Mouse (Mus musculus): ENCODE results near the gene Hist2h3b.

The Hist2h3b gene

GRCm38 (mm10) chr3:96257190-96257589 lies 11.3 kb upstream of the Hist2h3b start:
- TF ChIP-seq NANOG (IDR thresholded peaks at IDR 0.05; ENCODE audit: borderline replicate concordance, low read length) (no peak), POU5F1 (IDR thresholded peaks at IDR 0.05; ENCODE audit: borderline replicate concordance, low read length) (no peak), CTCF (conservative IDR thresholded peaks at IDR 0.05; ENCODE audit: low read length) (no peak)
- H3K36me3 ChIP-seq (ENCODE audit: insufficient read depth, low read length), result no peaks in the 10 kb centered on the region
- peaks cover 48% of the 10 kb centered on the region for H3K4me1 ChIP-seq (replicated peaks; ENCODE audit: low read depth, low read length)
- H3K4me3 ChIP-seq (replicated peaks; ENCODE audit: low read length), result no peak overlapping the region
- no peaks in the 10 kb centered on the region for H3K9me3 ChIP-seq (ENCODE audit: low read length)
- H3K27me3 ChIP-seq (ENCODE audit: insufficient read depth, low read length), result no peaks in the 10 kb centered on the region

- H3K27me3 ChIP-seq (ENCODE audit: insufficient read depth, low read length), result no peaks in the 10 kb centered on the region
- H3K4me3 ChIP-seq (replicated peaks; ENCODE audit: low read length), result no peak overlapping the region
- peaks cover 58% of the 10 kb centered on the region for H3K4me1 ChIP-seq (replicated peaks; ENCODE audit: low read depth, low read length)
- no peaks in the 10 kb centered on the region for H3K36me3 ChIP-seq (ENCODE audit: insufficient read depth, low read length)
- H3K9me3 ChIP-seq (ENCODE audit: low read length), result no peaks in the 10 kb centered on the region
- no peak for TF ChIP-seq POU5F1 (IDR thresholded peaks at IDR 0.05; ENCODE audit: borderline replicate concordance, low read length)
Measured at GRCm38 (mm10) chr3:96260220-96260619, 8.2 kb upstream of the Hist2h3b start.

GRCm38 (mm10) chr3:96261623-96262022 lies 6.8 kb upstream of the Hist2h3b start:
- TF ChIP-seq CTCF (conservative IDR thresholded peaks at IDR 0.05; ENCODE audit: low read length) (no peak), NANOG (IDR thresholded peaks at IDR 0.05; ENCODE audit: borderline replicate concordance, low read length) (no peak)
- no peaks in the 10 kb centered on the region for H3K36me3 ChIP-seq (ENCODE audit: insufficient read depth, low read length)
- no peaks in the 10 kb centered on the region for H3K9me3 ChIP-seq (ENCODE audit: low read length)
- H3K4me3 ChIP-seq (replicated peaks; ENCODE audit: low read length), result peak overlapping the region; percentile 79
- H3K4me1 ChIP-seq (replicated peaks; ENCODE audit: low read depth, low read length), result peaks cover 46% of the 10 kb centered on the region
- no peaks in the 10 kb centered on the region for H3K27me3 ChIP-seq (ENCODE audit: insufficient read depth, low read length)

GRCm38 (mm10) chr3:96262216-96262875 lies 6.1 kb upstream of the Hist2h3b start:
- peak overlapping the region; percentile 79 for H3K4me3 ChIP-seq (replicated peaks; ENCODE audit: low read length)
- peaks cover 53% of the 10 kb centered on the region for H3K4me1 ChIP-seq (replicated peaks; ENCODE audit: low read depth, low read length)
- H3K9me3 ChIP-seq (ENCODE audit: low read length), result no peaks in the 10 kb centered on the region
- H3K36me3 ChIP-seq (ENCODE audit: insufficient read depth, low read length), result no peaks in the 10 kb centered on the region
- TF ChIP-seq CTCF (conservative IDR thresholded peaks at IDR 0.05; ENCODE audit: low read length) (no peak), NANOG (IDR thresholded peaks at IDR 0.05; ENCODE audit: borderline replicate concordance, low read length) (no peak), POU5F1 (IDR thresholded peaks at IDR 0.05; ENCODE audit: borderline replicate concordance, low read length) (no peak)
- no peaks in the 10 kb centered on the region for H3K27me3 ChIP-seq (ENCODE audit: insufficient read depth, low read length)

- Histone ChIP-seq H3K27me3 (ENCODE audit: insufficient read depth, low read length) (no peaks in the 10 kb centered on the region), H3K4me3 (replicated peaks; ENCODE audit: low read length) (peak within 1 kb of the TSS; percentile 79), H3K4me1 (replicated peaks; ENCODE audit: low read depth, low read length) (peaks cover 60% of the 10 kb centered on the region), H3K9me3 (ENCODE audit: low read length) (no peaks in the 10 kb centered on the region), H3K36me3 (ENCODE audit: insufficient read depth, low read length) (no peaks in the 10 kb centered on the region)
- TF ChIP-seq CTCF (conservative IDR thresholded peaks at IDR 0.05; ENCODE audit: low read length) (peak; percentile 34), NANOG (IDR thresholded peaks at IDR 0.05; ENCODE audit: borderline replicate concordance, low read length) (no peak)
Measured at GRCm38 (mm10) chr3:96262979-96263550, 5.4 kb upstream of the Hist2h3b start, which contains the start of gene Hist2h4. Gene Hist2h4 (minus strand): TSS chr3:96263311.

- no peaks in the 10 kb centered on the region for H3K36me3 ChIP-seq (ENCODE audit: insufficient read depth, low read length)
- TF ChIP-seq POU5F1 (IDR thresholded peaks at IDR 0.05; ENCODE audit: borderline replicate concordance, low read length) (no peak), CTCF (conservative IDR thresholded peaks at IDR 0.05; ENCODE audit: low read length) (no peak)
- no peaks in the 10 kb centered on the region for H3K27me3 ChIP-seq (ENCODE audit: insufficient read depth, low read length)
- H3K4me1 ChIP-seq (replicated peaks; ENCODE audit: low read depth, low read length), result peaks cover 55% of the 10 kb centered on the region
- no peaks in the 10 kb centered on the region for H3K9me3 ChIP-seq (ENCODE audit: low read length)
- H3K4me3 ChIP-seq (replicated peaks; ENCODE audit: low read length), result peak overlapping the region; percentile 79
Measured at GRCm38 (mm10) chr3:96263558-96264403, 4.7 kb upstream of the Hist2h3b start.

- Histone ChIP-seq H3K27me3 (ENCODE audit: insufficient read depth, low read length) (no peaks in the 10 kb centered on the region), H3K4me1 (replicated peaks; ENCODE audit: low read depth, low read length) (peaks cover 52% of the 10 kb centered on the region), H3K9me3 (ENCODE audit: low read length) (no peaks in the 10 kb centered on the region), H3K36me3 (ENCODE audit: insufficient read depth, low read length) (no peaks in the 10 kb centered on the region), H3K4me3 (replicated peaks; ENCODE audit: low read length) (peak overlapping the region; percentile 79)
- no peak for TF ChIP-seq NANOG (IDR thresholded peaks at IDR 0.05; ENCODE audit: borderline replicate concordance, low read length)
- no peak for TF ChIP-seq CTCF (conservative IDR thresholded peaks at IDR 0.05; ENCODE audit: low read length)
- TF ChIP-seq POU5F1 (IDR thresholded peaks at IDR 0.05; ENCODE audit: borderline replicate concordance, low read length), result no peak
Measured at GRCm38 (mm10) chr3:96264404-96264949, 4.0 kb upstream of the Hist2h3b start.

- Histone ChIP-seq H3K9me3 (ENCODE audit: low read length) (no peaks in the 10 kb centered on the region), H3K4me3 (replicated peaks; ENCODE audit: low read length) (no peak overlapping the region), H3K36me3 (ENCODE audit: insufficient read depth, low read length) (no peaks in the 10 kb centered on the region), H3K4me1 (replicated peaks; ENCODE audit: low read depth, low read length) (peaks cover 46% of the 10 kb centered on the region), H3K27me3 (ENCODE audit: insufficient read depth, low read length) (no peaks in the 10 kb centered on the region)
- TF ChIP-seq CTCF (conservative IDR thresholded peaks at IDR 0.05; ENCODE audit: low read length), result no peak
- TF ChIP-seq POU5F1 (IDR thresholded peaks at IDR 0.05; ENCODE audit: borderline replicate concordance, low read length), result no peak
- TF ChIP-seq NANOG (IDR thresholded peaks at IDR 0.05; ENCODE audit: borderline replicate concordance, low read length), result no peak
Measured at GRCm38 (mm10) chr3:96266132-96266710, 2.2 kb upstream of the Hist2h3b start.
